Mouse (Mus musculus) spleen, adult 12 weeks (tissue): ENCODE results near the gene Mecom.

ENCODE experiments used
- DNase-seq: peaks from one replicate; pipeline ENCODE4 v3.0.0; 2022; ENCODE audit warnings: low spot score

The Mecom gene

GRCm38 (mm10) chr3:30483006-30483684, 64.7 kb downstream of the Mecom start:
- DNase-seq, result no peak

- DNase-seq, result no peak
Observed at GRCm38 (mm10) chr3:30481682-30482081, 66.1 kb downstream of the Mecom start.

DNA sequence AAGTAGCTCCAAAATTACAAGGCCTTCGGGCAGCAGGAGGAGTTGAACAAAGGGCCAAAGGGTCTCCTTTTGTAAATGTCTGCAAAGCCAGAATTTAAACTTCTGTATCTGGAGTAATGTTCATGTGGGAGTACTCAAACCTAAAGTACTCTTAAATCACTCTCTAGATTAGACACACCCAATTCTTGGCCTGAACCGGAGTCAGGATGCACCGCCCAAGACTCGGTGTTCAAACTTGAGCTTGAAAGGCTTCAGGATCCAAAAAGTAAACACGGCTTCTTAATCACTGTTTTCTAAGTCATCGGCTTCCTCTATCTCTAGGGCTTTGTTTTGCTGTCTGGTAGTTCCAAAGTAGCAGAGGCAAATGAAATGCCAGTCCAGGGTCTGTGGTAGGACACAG, 67.3 kb downstream of the Mecom start:
- DNase-seq, result no peak

- no peak for DNase-seq
Observed at GRCm38 (mm10) chr3:30478252-30478651, 69.6 kb downstream of the Mecom start.

GRCm38 (mm10) chr3:30477008-30477407, 70.8 kb downstream of the Mecom start:
- no peak for DNase-seq

- no peak for DNase-seq
Observed at GRCm38 (mm10) chr3:30475591-30475990, 72.2 kb downstream of the Mecom start.

DNA sequence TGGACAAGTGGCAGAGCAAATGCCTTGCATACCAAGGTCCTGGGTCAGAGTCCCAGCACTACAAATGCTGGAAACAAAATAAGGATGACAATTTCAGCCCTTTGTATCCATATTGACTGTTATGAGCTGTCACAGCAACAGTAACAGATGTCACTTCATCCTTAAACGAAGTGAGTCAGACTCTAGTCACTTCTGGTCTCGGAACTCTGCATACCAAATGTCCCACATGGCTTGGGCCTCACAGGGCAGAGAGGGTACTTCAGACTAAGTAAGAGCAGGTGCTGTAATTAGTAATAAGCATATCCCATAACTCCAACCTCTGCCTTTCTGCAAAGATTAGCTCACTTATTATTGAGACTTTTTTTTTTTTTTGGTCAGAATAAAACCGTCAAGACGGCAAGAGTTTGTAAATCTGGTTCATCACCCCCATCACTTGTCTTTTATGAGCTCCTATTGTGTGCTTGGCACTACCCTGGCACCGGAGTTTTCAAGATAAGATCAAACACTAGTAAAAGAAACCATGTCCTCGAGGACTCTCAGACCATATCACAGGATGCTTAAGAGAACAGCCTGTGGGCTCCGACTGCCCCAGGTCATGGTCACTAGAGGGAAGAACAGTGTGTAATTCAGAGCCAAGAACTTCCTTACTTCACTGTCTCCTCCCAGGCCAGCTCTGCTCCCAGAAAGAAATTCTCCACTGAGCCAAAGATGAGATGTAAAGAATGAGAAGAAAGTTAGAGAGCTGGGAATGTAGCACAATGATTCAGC, 79.6 kb downstream of the Mecom start:
- DNase-seq, result no peak

- no peak for DNase-seq
Observed at GRCm38 (mm10) chr3:30466031-30466650, 81.7 kb downstream of the Mecom start.

DNA sequence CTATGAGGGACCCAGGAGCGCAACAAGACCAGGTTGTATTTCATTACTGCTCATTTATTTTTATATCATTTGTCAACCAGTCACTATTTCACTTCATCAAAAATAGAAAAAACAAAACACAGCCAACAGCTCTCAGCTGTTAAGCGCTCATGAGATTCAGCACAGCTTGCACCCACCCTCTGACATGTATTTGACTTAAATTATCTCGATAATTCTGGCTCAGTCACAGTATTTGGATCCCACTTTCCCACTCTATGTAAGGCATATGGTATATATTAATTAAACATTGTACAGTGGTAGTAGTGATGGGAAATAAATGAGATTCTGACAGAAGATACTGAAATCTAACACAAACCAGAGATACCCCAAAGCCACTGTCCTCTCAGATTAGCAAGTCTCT, 83.3 kb downstream of the Mecom start:
- no peak for DNase-seq

GRCm38 (mm10) chr3:30461831-30462230, 86.0 kb downstream of the Mecom start:
- no peak for DNase-seq

DNA sequence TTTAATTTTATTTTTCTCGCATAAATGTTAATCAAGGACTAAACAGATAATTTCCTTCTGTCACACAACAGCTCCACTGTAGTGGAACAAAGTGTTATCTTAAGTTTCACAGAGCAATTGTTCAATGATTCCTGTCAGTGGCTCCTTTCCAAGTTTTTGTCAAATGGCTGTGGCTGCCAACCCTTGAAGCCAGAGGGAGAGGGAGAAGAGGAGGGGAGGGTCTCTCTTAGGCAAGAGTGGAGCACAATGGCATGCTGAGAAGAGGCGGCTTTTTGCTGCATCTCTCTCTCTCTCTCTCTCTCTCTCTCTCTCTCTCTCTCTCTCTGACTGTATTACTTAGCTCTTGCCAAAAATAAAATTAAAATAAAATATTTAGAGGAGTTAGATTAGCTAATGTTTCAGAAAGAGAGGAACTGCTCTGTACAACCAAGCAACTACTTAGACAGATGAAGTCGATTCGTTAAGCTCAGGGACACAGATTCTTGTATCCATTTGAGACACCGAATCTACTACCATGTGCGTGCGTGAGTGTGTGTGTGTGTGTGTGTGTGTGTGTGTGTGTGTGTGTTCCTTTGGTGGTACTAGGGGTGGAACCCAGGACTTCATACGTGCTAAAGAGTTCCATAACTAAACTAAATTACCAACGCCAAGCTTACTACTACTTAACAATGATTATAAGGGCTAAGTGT, 86.8 kb downstream of the Mecom start:
- no peak for DNase-seq

- no peak for DNase-seq
Observed at GRCm38 (mm10) chr3:30459626-30460025, 88.2 kb downstream of the Mecom start.

DNA sequence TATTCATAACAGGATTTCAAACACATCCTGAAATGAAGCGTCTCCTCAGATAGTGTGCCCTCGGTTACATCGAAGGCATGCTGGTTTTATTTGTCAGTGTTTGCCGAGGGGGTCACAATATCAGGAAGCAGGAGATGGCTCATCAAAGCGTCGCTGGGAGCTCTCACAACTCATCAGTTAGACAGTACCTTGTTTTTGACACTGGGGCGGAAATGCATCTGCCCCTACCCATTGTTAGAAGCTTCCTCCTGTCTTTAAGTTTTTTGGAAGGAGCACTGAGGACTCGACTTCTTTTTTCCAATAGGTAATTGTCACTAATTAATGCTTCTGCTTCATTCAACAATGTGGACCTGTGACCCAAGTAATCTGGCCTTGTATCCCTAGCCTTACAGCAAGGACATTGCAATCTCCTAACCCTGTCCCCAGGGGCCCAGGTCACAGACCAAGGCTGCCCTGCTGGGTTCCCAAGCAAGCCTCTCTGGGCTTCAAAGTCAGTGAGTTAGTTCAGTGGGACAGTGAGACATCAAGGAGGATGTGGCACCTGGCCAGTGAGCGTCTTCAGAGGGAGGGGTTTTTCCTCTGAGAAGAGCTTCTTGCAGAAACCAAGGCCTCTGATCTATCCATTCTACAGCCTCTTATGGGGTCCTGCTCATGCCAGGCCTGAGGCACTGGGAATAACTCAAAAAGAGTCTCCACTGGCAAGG, 89.7 kb downstream of the Mecom start:
- no peak for DNase-seq

- DNase-seq, result no peak
Observed at GRCm38 (mm10) chr3:30455902-30456301, 91.9 kb downstream of the Mecom start.

GRCm38 (mm10) chr3:30453546-30454455, 94.0 kb downstream of the Mecom start:
- no peak for DNase-seq

DNA sequence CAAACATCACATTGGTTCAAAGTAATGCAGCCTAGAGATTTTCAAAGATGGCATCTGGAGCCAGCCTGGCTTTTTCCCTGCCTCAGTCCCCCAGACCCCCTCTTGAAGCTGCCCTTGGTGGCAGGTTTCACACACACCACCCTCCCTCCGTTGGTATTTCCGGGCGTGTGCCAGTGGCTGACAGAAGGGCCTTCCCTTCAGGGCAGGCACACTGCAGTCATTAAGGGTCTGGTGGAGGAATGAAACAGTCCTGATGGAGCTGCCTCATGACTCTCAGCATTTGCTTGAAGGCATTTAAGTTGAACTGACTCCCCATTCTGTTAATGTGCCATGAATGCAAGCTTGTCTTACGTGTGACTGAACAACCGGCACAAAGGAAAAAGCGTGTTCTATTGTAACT, 94.8 kb downstream of the Mecom start:
- DNase-seq, result no peak

- DNase-seq, result no peak
Observed at GRCm38 (mm10) chr3:30452511-30452910, 95.3 kb downstream of the Mecom start.

- no peak for DNase-seq
Observed at GRCm38 (mm10) chr3:30450206-30450965, 97.4 kb downstream of the Mecom start.

GRCm38 (mm10) chr3:30448624-30449023, 99.2 kb downstream of the Mecom start:
- DNase-seq, result no peak

GRCm38 (mm10) chr3:30445970-30446442, 101.8 kb downstream of the Mecom start:
- no peak for DNase-seq
